Mouse (Mus musculus) kidney, adult 2 months (tissue): ENCODE measurements around the gene Tpst1.

Experiments
- CTCF ChIP-seq: fragments of 200-500 bp; conservative IDR thresholded peaks from 2 replicates; pipeline ENCODE4 v1.5.1; 2011; ENCODE audit warnings: low read depth, mild to moderate bottlenecking, control low read depth, low read length, moderate library complexity, mixed read lengths; ENCODE audit not compliant: insufficient read depth, insufficient read length
- POLR2A ChIP-seq: fragments of 200-500 bp; IDR thresholded peaks from one replicate; pipeline ENCODE4 v1.6.1; 2011; ENCODE audit warnings: low read depth, low read length, control low read depth

DNA sequence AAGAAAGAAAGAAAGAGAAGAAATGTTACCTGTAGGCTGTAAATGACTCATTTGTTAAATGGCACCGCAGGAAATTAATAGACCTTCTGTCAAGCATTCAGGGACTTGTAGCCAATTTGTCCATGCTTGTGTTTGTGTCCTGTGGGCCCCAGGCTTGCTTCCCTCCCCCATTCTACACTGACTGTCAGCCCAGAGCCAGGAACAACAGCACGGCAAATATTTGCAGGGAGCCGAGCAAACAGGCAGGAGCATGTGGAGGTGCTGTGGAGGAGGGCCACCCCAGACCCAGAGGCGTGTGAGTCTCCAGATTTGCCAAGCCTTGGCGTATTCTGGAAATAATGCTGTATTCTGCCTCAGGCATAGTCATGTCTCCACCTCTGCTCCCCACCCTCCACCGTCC lies 1.4 kb downstream of the Tpst1 start:
- TF ChIP-seq CTCF = no peak
- no peak for TF ChIP-seq POLR2A
